Mouse (Mus musculus) E14TG2a.4 (cell line): ENCODE measurements at regions not wholly inside any gene's neighbourhood (a gene's known extent, or its start where the extent isn't known, plus 50 kb on each side); places are given as distances from the start of the nearest gene placed in this dataset.

Source experiments
- H3K27me3 ChIP-seq: 2 replicates; pipeline ENCODE4 v1.6.1; 2014; ENCODE audit warnings: low read length, control low read depth; ENCODE audit not compliant: insufficient read depth
- H3K36me3 ChIP-seq: 2 replicates; pipeline ENCODE4 v1.6.1; 2014; ENCODE audit warnings: low read length, control low read depth; ENCODE audit not compliant: insufficient read depth
- H3K4me1 ChIP-seq: replicated peaks from 2 replicates; pipeline ENCODE4 v1.6.1; 2014; ENCODE audit warnings: low read depth, low read length, control low read depth
- H3K4me3 ChIP-seq: replicated peaks from 2 replicates; pipeline ENCODE4 v1.5.1; 2014; ENCODE audit warnings: mild to moderate bottlenecking, low read length
- H3K9me3 ChIP-seq: 2 replicates; pipeline ENCODE4 v1.6.1; 2014; ENCODE audit warnings: low read length, control low read depth
- CTCF ChIP-seq: conservative IDR thresholded peaks from 2 replicates; pipeline ENCODE4 v1.5.1; 2014; ENCODE audit warnings: low read length
- NANOG ChIP-seq: IDR thresholded peaks from 2 replicates; pipeline ENCODE4 v1.6.1; 2014; ENCODE audit warnings: borderline replicate concordance, low read length, mixed read lengths
- POU5F1 ChIP-seq: IDR thresholded peaks from 2 replicates; pipeline ENCODE4 v1.6.1; 2014; ENCODE audit warnings: low read length, borderline replicate concordance

- TF ChIP-seq CTCF, result no peak
- H3K4me3 ChIP-seq, result no peak overlapping the region
- peaks cover 58% of the 10 kb centered on the region for H3K4me1 ChIP-seq
- no peaks in the 10 kb centered on the region for H3K36me3 ChIP-seq
- H3K27me3 ChIP-seq, result no peaks in the 10 kb centered on the region
- H3K9me3 ChIP-seq, result no peaks in the 10 kb centered on the region
Measured at GRCm38 (mm10) chr15:81529002-81529401, 56.1 kb upstream of the Ep300 start.

- H3K27me3 ChIP-seq, result no peaks in the 10 kb centered on the region
- TF ChIP-seq CTCF, result no peak
- TF ChIP-seq NANOG, result no peak
- no peak for TF ChIP-seq POU5F1
- H3K36me3 ChIP-seq, result no peaks in the 10 kb centered on the region
- peaks cover 61% of the 10 kb centered on the region for H3K4me1 ChIP-seq
- H3K9me3 ChIP-seq, result no peaks in the 10 kb centered on the region
- no peak overlapping the region for H3K4me3 ChIP-seq
Measured at GRCm38 (mm10) chr15:81530493-81530892, 54.7 kb upstream of the Ep300 start.

- Histone ChIP-seq H3K9me3 (no peaks in the 10 kb centered on the region), H3K4me1 (peaks cover 60% of the 10 kb centered on the region), H3K27me3 (no peaks in the 10 kb centered on the region), H3K36me3 (no peaks in the 10 kb centered on the region), H3K4me3 (no peak overlapping the region)
- TF ChIP-seq POU5F1 (no peak), NANOG (no peak), CTCF (no peak)
Measured at GRCm38 (mm10) chr15:81534546-81534945, 50.6 kb upstream of the Ep300 start.
